Mouse (Mus musculus): ENCODE measurements around the gene Sult1b1. TPM values are rescaled to one million over a fixed set of nuclear protein-coding genes. Genes with fewer than 3 reads are reported as not detected.
"Not testable (repeated sequence)": the region's sequence is repeated elsewhere in the genome, so short reads cannot be mapped to it uniquely, and the experiment has no call there.

Gene Sult1b1
- total RNA-seq (2018; cell fraction: chromatin; rRNA removed) = not detected
- total RNA-seq (2018; cell fraction: cytosol; rRNA removed) = not detected
- total RNA-seq (2018; cell fraction: nucleus; rRNA removed) = not detected
- polyA plus RNA-seq (2018) = not detected in 3 replicates

GRCm38 (mm10) chr5:87538111-87538510 lies at the start of gene Sult1b1:
TSS of gene Sult1b1 (minus strand) at chr5:87538195.
- H3K27ac ChIP-seq = no peak within 1 kb of the TSS
- H3K4me3 ChIP-seq (ENCODE audit: inconsistent target) = no peak within 1 kb of the TSS
- no peaks in the 10 kb centered on the region for H3K36me3 ChIP-seq (ENCODE audit: inconsistent target)
- WGBS (ENCODE audit: missing documents) = 87% methylated on average over 1 of the region's 2 CpGs
- H3K79me2 ChIP-seq (ENCODE audit: inconsistent target) = no peaks in the 10 kb centered on the region

GRCm38 (mm10) chr5:87580389-87580788 lies 42.4 kb upstream of the Sult1b1 start:
- Histone ChIP-seq H3K79me2 (ENCODE audit: inconsistent target) (no peaks in the 10 kb centered on the region), H3K36me3 (ENCODE audit: inconsistent target) (no peaks in the 10 kb centered on the region), H3K27ac (no peak overlapping the region), H3K4me3 (ENCODE audit: inconsistent target) (no peak overlapping the region)
- 88% methylated on average over 1 of the region's 1 CpGs for WGBS (ENCODE audit: missing documents)

GRCm38 (mm10) chr5:87574174-87574573 lies 36.2 kb upstream of the Sult1b1 start:
- Histone ChIP-seq H3K27ac (no peak overlapping the region), H3K4me3 (ENCODE audit: inconsistent target) (no peak overlapping the region), H3K79me2 (ENCODE audit: inconsistent target) (no peaks in the 10 kb centered on the region), H3K36me3 (ENCODE audit: inconsistent target) (no peaks in the 10 kb centered on the region)
- 71% methylated on average over 1 of the region's 1 CpGs for WGBS (ENCODE audit: missing documents)

GRCm38 (mm10) chr5:87573490-87573889 lies 35.5 kb upstream of the Sult1b1 start:
- H3K27ac ChIP-seq = no peak overlapping the region
- no peaks in the 10 kb centered on the region for H3K79me2 ChIP-seq (ENCODE audit: inconsistent target)
- no peak overlapping the region for H3K4me3 ChIP-seq (ENCODE audit: inconsistent target)
- H3K36me3 ChIP-seq (ENCODE audit: inconsistent target) = no peaks in the 10 kb centered on the region
- 78% methylated on average over 5 of the region's 5 CpGs for WGBS (ENCODE audit: missing documents)

- Histone ChIP-seq H3K27ac (no peak overlapping the region), H3K4me3 (ENCODE audit: inconsistent target) (no peak overlapping the region), H3K36me3 (ENCODE audit: inconsistent target) (no peaks in the 10 kb centered on the region), H3K79me2 (ENCODE audit: inconsistent target) (no peaks in the 10 kb centered on the region)
- 85% methylated on average over 6 of the region's 6 CpGs for WGBS (ENCODE audit: missing documents)
Measured at GRCm38 (mm10) chr5:87572781-87573180, 34.8 kb upstream of the Sult1b1 start.

- H3K27ac ChIP-seq = no peak within 1 kb of the TSS
- no peak within 1 kb of the TSS for H3K4me3 ChIP-seq (ENCODE audit: inconsistent target)
- 94% methylated on average over 5 of the region's 5 CpGs for WGBS (ENCODE audit: missing documents)
- no peaks in the 10 kb centered on the region for H3K79me2 ChIP-seq (ENCODE audit: inconsistent target)
- H3K36me3 ChIP-seq (ENCODE audit: inconsistent target) = no peaks in the 10 kb centered on the region
Measured at GRCm38 (mm10) chr5:87568845-87569244, 30.9 kb upstream of the Sult1b1 start, which contains the start of gene Sult1d1. TSS of gene Sult1d1 (minus strand) at chr5:87569027.

GRCm38 (mm10) chr5:87567306-87567705 lies 29.3 kb upstream of the Sult1b1 start:
- Histone ChIP-seq H3K36me3 (ENCODE audit: inconsistent target) (no peaks in the 10 kb centered on the region), H3K27ac (no peak overlapping the region), H3K79me2 (ENCODE audit: inconsistent target) (no peaks in the 10 kb centered on the region), H3K4me3 (ENCODE audit: inconsistent target) (no peak overlapping the region)
- WGBS (ENCODE audit: missing documents) = 87% methylated on average over 1 of the region's 1 CpGs

- no peaks in the 10 kb centered on the region for H3K36me3 ChIP-seq (ENCODE audit: inconsistent target)
Measured at GRCm38 (mm10) chr5:87562966-87563365, 25.0 kb upstream of the Sult1b1 start.

GRCm38 (mm10) chr5:87562526-87562925 lies 24.5 kb upstream of the Sult1b1 start:
- Histone ChIP-seq H3K79me2 (ENCODE audit: inconsistent target) (no peaks in the 10 kb centered on the region), H3K27ac (no peak overlapping the region), H3K36me3 (ENCODE audit: inconsistent target) (no peaks in the 10 kb centered on the region), H3K4me3 (ENCODE audit: inconsistent target) (no peak overlapping the region)
- 79% methylated on average over 4 of the region's 4 CpGs for WGBS (ENCODE audit: missing documents)

More at GRCm38 (mm10) chr5:87562966-87563365, 25.0 kb upstream of the Sult1b1 start:
- no peaks in the 10 kb centered on the region for H3K79me2 ChIP-seq (ENCODE audit: inconsistent target)
- H3K4me3 ChIP-seq (ENCODE audit: inconsistent target) = no peak overlapping the region
- no peak overlapping the region for H3K27ac ChIP-seq

- no peak overlapping the region for H3K4me3 ChIP-seq (ENCODE audit: inconsistent target)
- 55% methylated on average over 5 of the region's 5 CpGs for WGBS (ENCODE audit: missing documents)
- H3K36me3 ChIP-seq (ENCODE audit: inconsistent target) = no peaks in the 10 kb centered on the region
- H3K27ac ChIP-seq = no peak overlapping the region
- H3K79me2 ChIP-seq (ENCODE audit: inconsistent target) = no peaks in the 10 kb centered on the region
Measured at GRCm38 (mm10) chr5:87560145-87560544, 22.1 kb upstream of the Sult1b1 start.

GRCm38 (mm10) chr5:87550935-87551334 lies 12.9 kb upstream of the Sult1b1 start:
- Histone ChIP-seq H3K27ac (no peak overlapping the region), H3K79me2 (ENCODE audit: inconsistent target) (no peaks in the 10 kb centered on the region), H3K36me3 (ENCODE audit: inconsistent target) (no peaks in the 10 kb centered on the region), H3K4me3 (ENCODE audit: inconsistent target) (no peak overlapping the region)
- 29% methylated on average over 1 of the region's 1 CpGs for WGBS (ENCODE audit: missing documents)

- H3K27ac ChIP-seq = no peak overlapping the region
Measured at GRCm38 (mm10) chr5:87535994-87536644, 1.9 kb downstream of the Sult1b1 start.

GRCm38 (mm10) chr5:87532288-87532687 lies 5.7 kb downstream of the Sult1b1 start:
- Histone ChIP-seq H3K27ac (no peak overlapping the region), H3K4me3 (ENCODE audit: inconsistent target) (no peak overlapping the region), H3K36me3 (ENCODE audit: inconsistent target) (no peaks in the 10 kb centered on the region), H3K79me2 (ENCODE audit: inconsistent target) (no peaks in the 10 kb centered on the region)
- WGBS (ENCODE audit: missing documents) = 71% methylated on average over 2 of the region's 2 CpGs

More at GRCm38 (mm10) chr5:87535994-87536644, 1.9 kb downstream of the Sult1b1 start:
- WGBS (ENCODE audit: missing documents) = 93% methylated on average over 4 of the region's 4 CpGs
- H3K79me2 ChIP-seq (ENCODE audit: inconsistent target) = no peaks in the 10 kb centered on the region
- H3K36me3 ChIP-seq (ENCODE audit: inconsistent target) = no peaks in the 10 kb centered on the region
- H3K4me3 ChIP-seq (ENCODE audit: inconsistent target) = no peak overlapping the region

GRCm38 (mm10) chr5:87523561-87523960 lies 14.4 kb downstream of the Sult1b1 start:
- WGBS (ENCODE audit: missing documents) = 93% methylated on average over 1 of the region's 2 CpGs
- not testable (repeated sequence) for H3K36me3 ChIP-seq (ENCODE audit: inconsistent target); H3K27ac ChIP-seq; H3K4me3 ChIP-seq (ENCODE audit: inconsistent target); H3K79me2 ChIP-seq (ENCODE audit: inconsistent target)

GRCm38 (mm10) chr5:87505776-87506458 lies 32.1 kb downstream of the Sult1b1 start:
- Histone ChIP-seq H3K27ac (no peak overlapping the region), H3K79me2 (ENCODE audit: inconsistent target) (no peaks in the 10 kb centered on the region), H3K36me3 (ENCODE audit: inconsistent target) (no peaks in the 10 kb centered on the region), H3K4me3 (ENCODE audit: inconsistent target) (no peak overlapping the region)
- 67% methylated on average over 4 of the region's 4 CpGs for WGBS (ENCODE audit: missing documents)
